Mouse (Mus musculus): Measurements from ENCODE around the gene Pamr1. TPM values are rescaled to one million over a fixed set of nuclear protein-coding genes. Genes with fewer than 3 reads are reported as not detected.
A peak's percentile ranks its signal among the peaks of the same experiment; 100 is the strongest.

The Pamr1 gene
- polyA plus RNA-seq, 1 experiment from 2014 or later, result 0.39 TPM

DNA sequence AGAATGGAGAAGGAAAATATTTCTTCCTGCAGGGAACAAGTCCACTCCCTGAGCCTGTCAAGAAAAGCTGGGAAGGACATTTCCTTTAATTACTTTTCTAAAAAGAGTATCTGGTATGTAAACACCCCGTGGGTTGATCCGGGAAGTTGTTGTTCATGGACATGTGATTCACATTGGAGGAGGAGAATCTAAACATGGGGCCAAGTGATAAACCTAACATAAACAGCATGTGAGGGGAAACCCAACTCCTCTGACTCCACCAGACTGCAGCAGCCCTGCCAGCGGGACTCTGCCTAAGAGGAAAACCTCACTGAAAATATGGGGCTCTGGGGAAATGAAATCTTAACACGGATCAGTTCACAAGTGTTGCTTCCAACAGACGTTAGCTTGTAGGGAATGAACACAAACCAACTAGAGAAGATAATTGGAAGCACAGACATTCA is 2.3 kb downstream of the Pamr1 start:
- H3K4me3 ChIP-seq, result no peak overlapping the region
- H3K4me1 ChIP-seq, result peaks cover 20% of the 10 kb centered on the region
- no peak for DNase-seq (ENCODE audit: low spot score)
- H3K9me3 ChIP-seq (replicated peaks), result no peaks in the 10 kb centered on the region
- H3K27ac ChIP-seq (replicated peaks), result no peak overlapping the region
- peaks cover 33% of the 10 kb centered on the region for H3K27me3 ChIP-seq (ENCODE audit: low read depth, poor library complexity, severe bottlenecking)
- WGBS, result 63% methylated on average over 5 of the region's 5 CpGs
- no peaks in the 10 kb centered on the region for H3K36me3 ChIP-seq

DNA sequence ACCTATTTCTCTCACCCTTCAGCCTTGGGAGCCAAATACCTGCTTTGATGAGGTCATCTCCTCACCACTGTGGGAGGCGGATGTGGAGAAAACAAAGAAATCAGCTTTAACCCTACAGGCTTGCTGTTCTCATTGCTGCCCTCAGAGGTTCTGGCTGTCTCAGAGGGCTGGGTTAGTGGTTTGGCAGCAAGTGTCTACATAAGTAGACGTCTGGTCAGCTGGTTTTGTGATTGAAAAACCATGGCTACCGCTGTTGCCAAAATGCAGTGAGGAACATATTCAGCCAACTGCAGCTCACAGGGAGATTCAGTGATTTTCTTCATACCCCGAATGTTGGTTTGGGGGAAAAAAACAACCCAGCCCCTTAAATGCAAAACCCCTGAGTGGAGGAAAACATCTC is 7.3 kb downstream of the Pamr1 start:
- Histone ChIP-seq H3K9me3 (replicated peaks) (no peaks in the 10 kb centered on the region), H3K4me1 (no peaks in the 10 kb centered on the region), H3K27me3 (ENCODE audit: low read depth, poor library complexity, severe bottlenecking) (no peaks in the 10 kb centered on the region), H3K36me3 (no peaks in the 10 kb centered on the region), H3K27ac (replicated peaks) (no peak overlapping the region), H3K4me3 (no peak overlapping the region)
- DNase-seq (ENCODE audit: low spot score), result no peak
- 82% methylated on average over 4 of the region's 4 CpGs for WGBS

DNA sequence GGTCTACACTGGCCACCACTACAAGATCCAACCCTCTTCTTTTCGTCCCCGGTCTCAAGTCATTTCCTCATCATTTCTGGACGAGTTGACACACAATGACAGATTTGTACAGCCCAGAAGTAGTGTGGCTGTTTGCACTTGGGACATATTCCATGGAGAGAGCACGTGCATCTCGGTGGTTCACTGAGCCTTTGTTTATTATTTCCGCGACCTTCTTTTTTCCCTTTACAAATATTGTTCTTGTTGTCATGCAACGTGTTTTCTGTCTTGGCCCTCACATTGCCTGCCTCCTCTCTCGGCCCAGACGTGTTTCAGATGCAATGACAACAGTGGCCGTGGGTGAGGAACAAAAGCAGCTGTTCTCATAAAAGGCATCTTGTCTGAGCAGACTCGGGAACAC is 9.2 kb downstream of the Pamr1 start:
- 84% methylated on average over 12 of the region's 12 CpGs for WGBS
- Histone ChIP-seq H3K4me3 (no peak overlapping the region), H3K4me1 (no peaks in the 10 kb centered on the region), H3K27me3 (ENCODE audit: low read depth, poor library complexity, severe bottlenecking) (no peaks in the 10 kb centered on the region), H3K36me3 (no peaks in the 10 kb centered on the region), H3K27ac (replicated peaks) (no peak overlapping the region), H3K9me3 (replicated peaks) (no peaks in the 10 kb centered on the region)
- no peak for DNase-seq (ENCODE audit: low spot score)

DNA sequence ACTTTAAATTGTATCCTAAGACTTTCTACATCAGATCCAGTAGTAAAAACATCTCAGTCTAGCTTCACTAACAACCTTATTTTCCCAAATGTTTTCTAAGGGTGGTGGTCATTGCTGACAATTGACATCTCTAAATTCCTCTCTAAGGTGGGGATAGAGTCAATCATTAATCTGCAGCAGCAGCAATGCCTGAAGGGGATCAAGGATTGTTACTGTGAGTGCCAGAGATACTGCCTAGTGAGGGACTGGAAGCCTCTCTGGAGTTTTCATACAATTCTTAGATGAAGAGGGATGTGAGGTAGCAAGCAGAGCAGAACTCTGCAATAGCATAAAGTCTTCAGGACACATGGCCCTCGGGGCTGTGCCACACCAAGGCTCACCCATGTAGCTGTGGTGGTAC is 14.0 kb downstream of the Pamr1 start:
- Histone ChIP-seq H3K27ac (replicated peaks) (no peak overlapping the region), H3K4me3 (no peak overlapping the region), H3K27me3 (ENCODE audit: low read depth, poor library complexity, severe bottlenecking) (no peaks in the 10 kb centered on the region), H3K4me1 (no peaks in the 10 kb centered on the region), H3K9me3 (replicated peaks) (no peaks in the 10 kb centered on the region), H3K36me3 (no peaks in the 10 kb centered on the region)
- 71% methylated on average over 1 of the region's 1 CpGs for WGBS
- no peak for DNase-seq (ENCODE audit: low spot score)

DNA sequence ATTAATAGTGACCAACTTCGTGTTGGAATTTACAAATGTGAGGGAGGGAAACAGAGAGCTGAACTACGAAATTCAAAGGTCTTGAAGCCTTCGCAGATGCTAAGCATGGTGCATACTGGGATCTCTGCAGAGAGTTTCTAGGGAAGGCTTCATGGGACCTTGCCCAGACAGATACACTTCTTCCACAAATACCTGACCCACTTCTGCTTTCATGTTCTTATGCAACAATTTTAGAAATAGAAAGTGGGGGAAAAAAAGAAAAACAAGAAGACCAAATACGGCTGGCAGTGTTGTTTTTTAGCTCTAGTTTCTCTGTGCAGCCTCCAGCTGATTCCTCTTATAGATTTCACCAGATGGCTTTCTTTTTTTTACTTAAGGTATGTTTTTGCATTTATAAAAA is 29.4 kb downstream of the Pamr1 start:
- H3K4me3 ChIP-seq, result no peak overlapping the region
- H3K9me3 ChIP-seq (replicated peaks), result no peaks in the 10 kb centered on the region
- no peak overlapping the region for H3K27ac ChIP-seq (replicated peaks)
- 0 out of 2 replicates have a peak, but pooled peaks cover 3% of the 10 kb centered on the region for H3K4me1 ChIP-seq
- H3K27me3 ChIP-seq (ENCODE audit: low read depth, poor library complexity, severe bottlenecking), result no peaks in the 10 kb centered on the region
- WGBS, result 87% methylated on average over 4 of the region's 4 CpGs
- no peaks in the 10 kb centered on the region for H3K36me3 ChIP-seq
- no peak for DNase-seq (ENCODE audit: low spot score)

DNA sequence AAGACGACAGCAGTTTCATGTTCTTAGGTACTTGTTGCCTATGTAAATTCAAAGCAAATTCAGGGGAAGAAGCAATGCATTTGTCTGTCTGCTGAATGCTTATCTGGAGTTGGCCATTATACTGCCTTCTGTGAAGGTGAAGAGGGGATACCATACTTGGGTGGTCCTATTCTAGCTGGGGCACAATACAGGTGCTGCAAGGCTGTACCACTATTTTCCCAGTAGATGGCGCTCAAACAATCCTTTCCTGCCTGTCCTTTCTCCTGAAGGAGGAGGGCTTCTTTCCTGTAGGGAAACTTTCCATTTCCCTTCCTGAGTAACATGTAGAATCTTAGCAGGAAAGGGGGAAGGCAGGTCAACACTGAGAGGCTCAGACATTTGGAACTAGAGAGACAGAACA is 40.2 kb downstream of the Pamr1 start:
- Histone ChIP-seq H3K4me1 (peaks cover 9% of the 10 kb centered on the region), H3K27ac (replicated peaks) (no peak overlapping the region), H3K9me3 (replicated peaks) (no peaks in the 10 kb centered on the region), H3K36me3 (no peaks in the 10 kb centered on the region), H3K4me3 (no peak overlapping the region), H3K27me3 (ENCODE audit: low read depth, poor library complexity, severe bottlenecking) (no peaks in the 10 kb centered on the region)
- DNase-seq (ENCODE audit: low spot score), result peak; percentile 42
- 40% methylated on average over 2 of the region's 2 CpGs for WGBS

DNA sequence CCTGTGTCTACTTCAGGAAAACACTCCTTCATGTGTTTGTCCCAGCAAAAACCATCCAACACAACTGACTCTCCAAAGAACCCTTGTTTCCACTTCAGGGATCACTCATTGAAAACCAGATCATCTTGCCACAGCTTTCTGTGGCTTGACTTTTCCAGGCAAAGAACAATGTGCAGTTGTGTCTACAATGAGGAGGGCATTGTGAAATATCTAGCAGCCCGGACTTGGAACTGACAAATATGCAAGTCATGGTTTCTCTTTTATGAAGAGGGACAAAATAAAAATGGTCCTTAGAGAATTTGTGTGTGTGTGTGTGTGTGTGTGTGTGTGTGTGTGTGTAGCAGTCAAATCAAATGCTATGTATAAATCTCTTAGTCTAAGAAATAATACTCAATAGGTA is 44.7 kb downstream of the Pamr1 start:
- Histone ChIP-seq H3K4me3 (no peak overlapping the region), H3K9me3 (replicated peaks) (no peaks in the 10 kb centered on the region), H3K27me3 (ENCODE audit: low read depth, poor library complexity, severe bottlenecking) (no peaks in the 10 kb centered on the region), H3K27ac (replicated peaks) (no peak overlapping the region), H3K36me3 (no peaks in the 10 kb centered on the region), H3K4me1 (peaks cover 10% of the 10 kb centered on the region)
- no peak for DNase-seq (ENCODE audit: low spot score)
- WGBS, result 85% methylated on average over 1 of the region's 1 CpGs

DNA sequence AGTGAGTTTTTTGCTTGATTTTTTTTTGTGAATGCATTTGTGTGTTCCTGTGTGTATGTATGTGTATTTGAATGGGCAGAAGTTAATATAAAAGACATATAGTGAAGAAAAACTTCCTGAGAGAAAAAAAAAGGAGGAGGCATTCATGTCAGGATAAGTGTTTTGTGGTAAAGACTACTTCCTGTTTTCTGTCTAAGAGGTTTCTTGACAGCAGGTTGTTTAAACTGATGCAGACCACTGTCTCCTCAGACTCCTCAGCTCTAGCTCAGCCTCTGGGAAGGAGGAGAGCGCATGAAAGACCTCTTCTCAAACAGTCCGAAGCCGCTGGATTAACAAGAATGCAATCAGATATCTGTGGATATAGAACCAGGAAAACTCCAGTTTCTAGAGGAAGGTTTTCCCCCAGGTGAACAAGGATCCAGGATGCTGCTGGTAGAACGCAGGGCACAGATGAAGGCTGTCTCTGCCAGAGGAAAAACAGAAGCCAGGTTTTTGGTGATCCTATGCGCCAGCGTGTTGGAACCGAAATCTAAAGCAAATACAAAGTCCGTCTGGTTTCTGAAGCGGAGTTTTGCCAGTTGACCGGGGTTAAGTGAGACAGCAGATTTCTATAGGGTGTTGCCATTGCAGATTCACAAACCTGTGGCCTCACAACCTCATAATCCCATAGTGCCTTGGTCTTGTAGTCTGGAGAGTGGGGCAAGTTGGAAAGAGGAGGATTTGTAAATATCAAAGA is 45.8 kb downstream of the Pamr1 start:
- Histone ChIP-seq H3K27me3 (ENCODE audit: low read depth, poor library complexity, severe bottlenecking) (no peaks in the 10 kb centered on the region), H3K4me1 (peaks cover 14% of the 10 kb centered on the region), H3K27ac (replicated peaks) (no peak overlapping the region), H3K4me3 (no peak overlapping the region), H3K36me3 (no peaks in the 10 kb centered on the region), H3K9me3 (replicated peaks) (no peaks in the 10 kb centered on the region)
- no peak for DNase-seq (ENCODE audit: low spot score)
- WGBS, result 93% methylated on average over 10 of the region's 10 CpGs

DNA sequence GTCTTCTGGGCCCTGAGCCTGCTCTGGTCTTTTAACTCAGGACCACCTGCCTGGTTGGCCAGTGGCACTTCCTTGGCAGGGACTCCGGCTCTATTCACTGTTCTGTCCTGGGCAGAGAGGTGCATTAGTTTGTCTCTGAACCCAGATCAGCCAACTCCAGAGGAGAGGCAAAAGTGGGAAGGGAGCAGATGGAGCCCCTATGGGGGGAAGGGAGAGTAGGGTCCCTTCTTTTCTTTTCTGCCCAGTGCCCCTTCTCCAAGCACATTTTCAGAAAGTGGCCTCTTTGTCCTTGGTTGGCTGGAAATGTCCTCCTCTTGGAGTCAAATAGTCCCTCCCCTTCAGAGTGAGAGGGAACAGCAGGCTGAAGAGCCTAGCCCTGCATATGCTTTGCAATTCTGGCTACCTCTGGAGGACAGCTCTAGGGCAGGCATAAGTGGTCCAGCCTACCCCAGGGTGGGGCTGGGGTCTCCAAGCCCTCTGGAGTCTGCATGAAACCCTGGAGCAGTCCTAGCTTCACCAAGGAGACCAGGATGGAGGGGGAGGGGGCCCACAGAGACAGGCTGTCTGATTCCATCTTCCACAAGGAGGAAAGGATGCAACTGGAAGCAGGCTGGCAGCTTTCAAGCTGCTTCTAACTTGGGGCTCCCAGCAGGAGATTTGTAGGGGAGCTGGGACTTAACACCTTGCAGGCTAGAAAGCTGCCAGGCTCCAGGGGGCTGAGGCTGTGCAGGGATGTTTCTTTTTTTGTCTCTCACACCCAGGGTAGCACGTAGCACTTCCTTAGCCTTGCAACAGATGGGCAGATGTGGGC is 49.3 kb downstream of the Pamr1 start:
- peaks cover 14% of the 10 kb centered on the region for H3K4me1 ChIP-seq
- H3K27me3 ChIP-seq (ENCODE audit: low read depth, poor library complexity, severe bottlenecking), result no peaks in the 10 kb centered on the region
- H3K27ac ChIP-seq (replicated peaks), result peak overlapping the region; percentile 61
- no peaks in the 10 kb centered on the region for H3K36me3 ChIP-seq
- no peak overlapping the region for H3K4me3 ChIP-seq
- no peaks in the 10 kb centered on the region for H3K9me3 ChIP-seq (replicated peaks)
- WGBS, result 36% methylated on average over 2 of the region's 2 CpGs
- no peak for DNase-seq (ENCODE audit: low spot score)

DNA sequence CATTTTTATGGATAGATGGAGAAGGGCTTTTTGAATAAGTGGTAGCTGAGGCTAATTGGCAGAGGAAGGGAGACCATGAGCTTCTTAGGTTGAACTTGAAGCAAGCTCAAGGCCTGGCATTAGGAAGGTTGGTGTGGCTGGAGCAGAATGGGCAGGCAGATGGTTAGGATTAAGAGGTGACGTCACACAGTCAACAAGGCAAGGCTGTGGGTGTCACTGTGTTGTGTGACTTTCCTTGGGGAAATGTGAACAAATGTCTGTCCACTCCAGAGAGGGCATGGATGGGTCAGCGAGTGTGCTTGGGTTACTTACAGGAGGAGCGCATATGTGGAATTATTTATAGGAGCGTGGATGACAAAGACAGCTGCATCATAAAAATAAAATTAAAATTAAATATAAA is 50.7 kb downstream of the Pamr1 start:
- 85% methylated on average over 4 of the region's 4 CpGs for WGBS
- no peak for DNase-seq (ENCODE audit: low spot score)
- Histone ChIP-seq H3K27me3 (ENCODE audit: low read depth, poor library complexity, severe bottlenecking) (no peaks in the 10 kb centered on the region), H3K27ac (replicated peaks) (no peak overlapping the region), H3K4me3 (no peak overlapping the region), H3K4me1 (peaks cover 14% of the 10 kb centered on the region), H3K36me3 (no peaks in the 10 kb centered on the region), H3K9me3 (replicated peaks) (no peaks in the 10 kb centered on the region)

DNA sequence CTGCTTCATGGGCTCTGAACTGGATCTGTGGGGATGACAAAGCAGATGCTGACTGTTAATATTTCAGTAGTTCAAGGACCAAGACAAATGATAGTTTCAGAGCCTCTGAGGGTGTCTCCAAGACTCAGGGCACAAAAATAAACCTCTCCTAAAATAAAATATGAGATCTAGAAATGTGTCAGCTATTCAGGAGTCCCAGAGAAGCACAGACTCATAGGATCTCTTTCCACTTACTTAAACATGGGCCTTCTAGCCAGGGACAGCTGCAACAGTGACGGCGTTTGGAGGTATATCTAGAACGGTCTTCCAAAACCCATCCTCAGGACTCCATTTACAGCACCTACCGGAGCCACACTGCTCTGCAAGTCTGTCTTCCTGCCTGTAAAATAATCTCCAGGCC is 60.7 kb downstream of the Pamr1 start:
- Histone ChIP-seq H3K9me3 (replicated peaks) (no peaks in the 10 kb centered on the region), H3K36me3 (no peaks in the 10 kb centered on the region), H3K27me3 (ENCODE audit: low read depth, poor library complexity, severe bottlenecking) (no peaks in the 10 kb centered on the region), H3K27ac (replicated peaks) (no peak overlapping the region), H3K4me1 (no peaks in the 10 kb centered on the region), H3K4me3 (no peak overlapping the region)
- DNase-seq (ENCODE audit: low spot score), result no peak
- 98% methylated on average over 4 of the region's 4 CpGs for WGBS

DNA sequence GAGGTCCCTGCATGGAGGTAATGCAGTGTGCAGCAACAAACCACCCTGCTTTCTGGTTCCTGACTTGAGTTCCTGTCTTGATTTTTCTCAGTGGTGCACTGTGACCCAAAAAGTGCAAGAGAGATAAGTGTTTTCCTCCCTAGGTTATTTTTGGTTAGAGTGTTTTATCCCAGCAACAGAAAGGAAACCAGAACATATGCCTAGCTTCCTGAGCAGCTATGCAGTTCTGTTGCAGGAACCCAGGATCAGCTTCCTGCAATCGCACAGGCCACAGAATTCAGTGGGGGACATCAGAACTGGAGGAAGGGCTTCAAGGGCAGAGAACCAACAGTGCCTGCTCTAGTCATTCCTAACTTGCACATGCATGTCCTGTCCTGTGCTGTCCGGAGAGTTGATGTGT is 66.8 kb downstream of the Pamr1 start:
- H3K36me3 ChIP-seq, result no peaks in the 10 kb centered on the region
- WGBS, result 82% methylated on average over 2 of the region's 2 CpGs
- H3K27me3 ChIP-seq (ENCODE audit: low read depth, poor library complexity, severe bottlenecking), result no peaks in the 10 kb centered on the region
- H3K4me1 ChIP-seq, result peaks cover 7% of the 10 kb centered on the region; the same call in 1 of the 2 replicates
- H3K27ac ChIP-seq (replicated peaks), result no peak overlapping the region
- DNase-seq (ENCODE audit: low spot score), result no peak
- H3K4me3 ChIP-seq, result no peak overlapping the region
- no peaks in the 10 kb centered on the region for H3K9me3 ChIP-seq (replicated peaks)

DNA sequence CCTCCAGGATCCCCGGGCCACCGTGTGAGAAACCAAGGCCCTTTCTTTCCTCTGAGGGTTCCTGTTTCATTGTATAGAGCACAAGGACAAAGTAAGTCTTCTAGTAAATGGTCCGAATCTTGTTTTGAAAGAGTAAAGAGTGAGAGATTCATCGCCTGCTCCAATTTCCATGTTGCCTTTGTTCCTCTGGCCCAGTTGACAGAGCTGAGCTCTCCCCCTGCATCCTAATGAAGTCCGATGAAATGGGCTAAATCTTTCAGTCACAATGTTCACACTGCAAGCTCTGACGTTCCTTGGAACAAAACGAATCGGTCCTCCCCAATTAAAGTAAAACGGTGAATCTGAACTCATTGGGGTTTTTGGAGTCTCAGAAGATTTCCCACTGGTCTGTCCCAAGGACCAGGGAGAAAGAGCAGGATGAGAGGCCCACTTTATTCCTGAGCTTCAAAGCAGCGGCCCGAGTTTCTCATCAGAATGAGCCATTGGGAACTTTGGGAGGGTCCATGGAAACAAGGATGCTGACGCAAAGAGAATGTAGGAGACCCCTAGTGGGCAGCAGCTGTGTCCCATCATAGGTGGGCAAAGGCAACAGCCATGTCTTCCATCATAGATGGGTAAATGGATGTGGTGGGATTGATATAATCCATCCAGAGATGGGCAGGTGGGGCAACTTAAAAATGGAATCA is 71.1 kb downstream of the Pamr1 start:
- peaks cover 7% of the 10 kb centered on the region; the same call in 1 of the 2 replicates for H3K4me1 ChIP-seq
- peak overlapping the region; percentile 25 for H3K27ac ChIP-seq (replicated peaks)
- H3K4me3 ChIP-seq, result no peak overlapping the region
- H3K9me3 ChIP-seq (replicated peaks), result no peaks in the 10 kb centered on the region
- no peaks in the 10 kb centered on the region for H3K27me3 ChIP-seq (ENCODE audit: low read depth, poor library complexity, severe bottlenecking)
- no peak for DNase-seq (ENCODE audit: low spot score)
- no peaks in the 10 kb centered on the region for H3K36me3 ChIP-seq
- WGBS, result 78% methylated on average over 12 of the region's 12 CpGs
